Mouse (Mus musculus) limb, embryonic 14.5 days (tissue): ENCODE data around the gene Napa. TPM values are rescaled to one million over a fixed set of nuclear protein-coding genes. Genes with fewer than 3 reads are reported as not detected.

ENCODE experiments used
- ATAC-seq: fragments of 200-750 bp; cut with Nextera tagmentation; 2 replicates; pipeline ENCODE4 v1.8.0; 2017; ENCODE audit warnings: low read depth, moderate number of reproducible peaks, moderate TSS enrichment; ENCODE audit not compliant: low FRiP score
- DNase-seq: peaks from one replicate; pipeline ENCODE4 v3.0.0-alpha.2; 2015; ENCODE audit warnings: low spot score
- H3K27ac ChIP-seq: fragments of 300-500 bp; sonication (generic); replicated peaks from 2 replicates; pipeline ENCODE4 v1.5.1; 2014; ENCODE audit warnings: low read depth, mild to moderate bottlenecking, low read length, moderate library complexity, mixed read lengths
- H3K27me3 ChIP-seq: fragments of 300-500 bp; sonication (generic); 2 replicates; pipeline ENCODE4 v1.6.1; 2014; ENCODE audit warnings: low read length, mixed read lengths; ENCODE audit not compliant: control insufficient read depth, insufficient read depth
- H3K36me3 ChIP-seq: fragments of 300-500 bp; sonication (generic); 2 replicates; pipeline ENCODE4 v1.6.1; 2014; ENCODE audit warnings: mild to moderate bottlenecking, low read length, moderate library complexity, mixed read lengths; ENCODE audit not compliant: control insufficient read depth, insufficient read depth
- H3K4me1 ChIP-seq: fragments of 300-500 bp; sonication (generic); 2 replicates; pipeline ENCODE4 v1.6.1; 2014; ENCODE audit warnings: antibody characterized with exemption, low read length, mixed read lengths; ENCODE audit not compliant: control insufficient read depth, insufficient read depth
- H3K4me2 ChIP-seq: fragments of 300-500 bp; sonication (generic); replicated peaks from 2 replicates; pipeline ENCODE4 v1.6.1; 2014; ENCODE audit warnings: low read depth, mild to moderate bottlenecking, low read length, moderate library complexity; ENCODE audit not compliant: severe bottlenecking
- H3K4me3 ChIP-seq: fragments of 300-500 bp; sonication (generic); replicated peaks from 2 replicates; pipeline ENCODE4 v1.5.1; 2014; ENCODE audit warnings: low read length
- H3K9ac ChIP-seq: fragments of 300-500 bp; sonication (generic); 2 replicates; pipeline ENCODE4 v1.6.1; 2014; ENCODE audit warnings: mild to moderate bottlenecking, low read depth, low read length, moderate library complexity; ENCODE audit not compliant: severe bottlenecking
- H3K9me3 ChIP-seq: fragments of 300-500 bp; sonication (generic); 2 replicates; pipeline ENCODE4 v1.6.1; 2016; ENCODE audit warnings: low read length; ENCODE audit not compliant: control insufficient read depth
- POLR2A ChIP-seq: fragments of 200-500 bp; IDR thresholded peaks from 2 replicates; pipeline ENCODE4 v1.8.0; 2012; ENCODE audit warnings: inconsistent platforms, mild to moderate bottlenecking, moderate library complexity, borderline replicate concordance; ENCODE audit not compliant: insufficient read depth, insufficient read length; ENCODE audit errors: extremely low read depth
- WGBS: fragments of 180-500 bp; shearing (Covaris S2); extraction: QIAGEN DNeasy Blood & Tissue Kit; methylation state at CpG from one replicate; pipeline ENCODE4 v1.1.7; 2014; 5-methylcytosine and 5-hydroxymethylcytosine counted together
- polyA plus RNA-seq, 2 experiments: library from polyadenylated mRNA; depleted of rRNA in 1 of 2; stranded (reverse) in 1 of 2; unstranded in 1 of 2; fragments of >200 nt; fragmentation: Nextera tagmentation in 1 of 2; extraction: Ambion mirVana in 1 of 2; gene quantifications; 2 replicates each; pipeline versions ENCODE4 v1.2.1 to v1.2.3; 2012 to 2014

Gene Napa
- polyA plus RNA-seq, 2 experiments = 206 to 212 TPM

DNA sequence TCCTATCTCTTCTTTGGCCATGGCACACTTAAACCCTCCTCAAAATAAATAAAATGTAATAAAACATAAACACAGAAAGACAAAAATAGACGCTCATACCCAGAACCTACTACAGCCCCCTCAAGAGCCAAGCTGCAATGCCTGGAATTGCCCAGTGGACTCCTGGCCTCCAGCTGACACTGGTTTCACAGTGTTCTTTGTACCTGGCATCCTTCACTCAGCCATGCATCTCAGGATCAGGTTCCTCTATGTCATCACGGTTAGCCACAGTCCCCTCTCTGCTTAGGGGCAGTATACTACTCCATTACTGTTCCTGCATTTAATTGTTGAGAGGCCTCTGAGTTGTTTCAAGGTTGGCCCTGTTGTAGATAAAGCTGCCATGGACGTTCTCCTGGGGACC, 34.7 kb downstream of the Napa start:
- H3K4me3 ChIP-seq = no peak overlapping the region
- H3K9me3 ChIP-seq = no peaks in the 10 kb centered on the region
- WGBS = 79% methylated on average over 3 of the region's 3 CpGs
- no peak overlapping the region for H3K27ac ChIP-seq
- H3K27me3 ChIP-seq = no peaks in the 10 kb centered on the region; the same call in 1 of the 2 replicates
- TF ChIP-seq POLR2A = no peak
- DNase-seq (no peak), ATAC-seq (no peak)
- H3K36me3 ChIP-seq = 0 out of 2 replicates have a peak, but pooled peaks cover 5% of the 10 kb centered on the region
- H3K4me2 ChIP-seq = no peak overlapping the region
- H3K9ac ChIP-seq = no peak overlapping the region
- peaks cover 12% of the 10 kb centered on the region for H3K4me1 ChIP-seq

DNA sequence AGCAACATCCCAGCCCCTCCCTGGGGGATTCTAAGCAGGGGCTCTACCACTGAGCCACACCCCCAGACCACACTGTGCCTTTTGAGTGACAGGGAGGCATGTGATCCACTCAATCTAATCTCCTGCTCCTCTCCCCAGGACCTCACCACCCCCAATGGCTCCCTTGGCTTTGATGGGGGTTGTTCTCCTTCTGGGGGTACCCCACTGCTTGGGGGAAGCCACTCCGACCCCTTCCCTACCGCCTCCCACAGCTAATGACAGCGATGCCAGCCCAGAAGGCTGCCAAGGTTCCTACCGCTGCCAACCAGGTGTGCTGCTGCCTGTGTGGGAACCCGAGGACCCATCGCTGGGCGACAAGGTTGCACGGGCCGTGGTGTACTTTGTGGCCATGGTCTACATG, 35.4 kb downstream of the Napa start:
- H3K4me1 ChIP-seq = peaks cover 12% of the 10 kb centered on the region
- H3K27me3 ChIP-seq = no peaks in the 10 kb centered on the region; the same call in 1 of the 2 replicates
- H3K27ac ChIP-seq = no peak overlapping the region
- ATAC-seq (no peak), DNase-seq (no peak)
- H3K4me3 ChIP-seq = no peak overlapping the region
- 91% methylated on average over 9 of the region's 9 CpGs for WGBS
- 0 out of 2 replicates have a peak, but pooled peaks cover 5% of the 10 kb centered on the region for H3K36me3 ChIP-seq
- no peak for TF ChIP-seq POLR2A
- H3K4me2 ChIP-seq = no peak overlapping the region
- no peak overlapping the region for H3K9ac ChIP-seq
- H3K9me3 ChIP-seq = no peaks in the 10 kb centered on the region

DNA sequence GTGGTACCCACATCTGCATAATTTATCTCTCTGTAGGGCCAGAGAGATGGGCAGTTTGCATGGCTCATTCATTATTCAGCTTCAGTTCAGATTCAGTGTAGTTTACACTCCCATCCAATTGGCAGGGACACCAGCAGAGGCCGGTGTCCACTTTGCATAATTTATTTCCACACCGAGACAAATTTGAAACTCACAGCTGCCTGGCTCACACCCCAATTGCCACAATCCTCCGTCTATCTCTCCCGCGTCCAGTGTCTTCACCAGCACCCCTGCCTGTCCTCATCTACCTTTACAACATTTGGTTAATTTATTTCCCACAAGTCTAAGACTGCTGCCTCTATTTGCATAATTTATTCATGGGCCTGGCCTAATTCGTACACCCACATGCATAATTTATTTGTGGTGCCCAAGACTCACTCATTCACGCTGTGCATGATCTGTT, 36.7 kb downstream of the Napa start:
- H3K9ac ChIP-seq = no peak overlapping the region
- H3K4me2 ChIP-seq = no peak overlapping the region
- no peaks in the 10 kb centered on the region for H3K9me3 ChIP-seq
- H3K4me3 ChIP-seq = no peak overlapping the region
- 64% methylated on average over 7 of the region's 7 CpGs for WGBS
- no peak overlapping the region for H3K27ac ChIP-seq
- no peak for TF ChIP-seq POLR2A
- 0 out of 2 replicates have a peak, but pooled peaks cover 5% of the 10 kb centered on the region for H3K36me3 ChIP-seq
- ATAC-seq (no peak), DNase-seq (no peak)
- H3K27me3 ChIP-seq = no peaks in the 10 kb centered on the region; the same call in 1 of the 2 replicates
- H3K4me1 ChIP-seq = peaks cover 9% of the 10 kb centered on the region

DNA sequence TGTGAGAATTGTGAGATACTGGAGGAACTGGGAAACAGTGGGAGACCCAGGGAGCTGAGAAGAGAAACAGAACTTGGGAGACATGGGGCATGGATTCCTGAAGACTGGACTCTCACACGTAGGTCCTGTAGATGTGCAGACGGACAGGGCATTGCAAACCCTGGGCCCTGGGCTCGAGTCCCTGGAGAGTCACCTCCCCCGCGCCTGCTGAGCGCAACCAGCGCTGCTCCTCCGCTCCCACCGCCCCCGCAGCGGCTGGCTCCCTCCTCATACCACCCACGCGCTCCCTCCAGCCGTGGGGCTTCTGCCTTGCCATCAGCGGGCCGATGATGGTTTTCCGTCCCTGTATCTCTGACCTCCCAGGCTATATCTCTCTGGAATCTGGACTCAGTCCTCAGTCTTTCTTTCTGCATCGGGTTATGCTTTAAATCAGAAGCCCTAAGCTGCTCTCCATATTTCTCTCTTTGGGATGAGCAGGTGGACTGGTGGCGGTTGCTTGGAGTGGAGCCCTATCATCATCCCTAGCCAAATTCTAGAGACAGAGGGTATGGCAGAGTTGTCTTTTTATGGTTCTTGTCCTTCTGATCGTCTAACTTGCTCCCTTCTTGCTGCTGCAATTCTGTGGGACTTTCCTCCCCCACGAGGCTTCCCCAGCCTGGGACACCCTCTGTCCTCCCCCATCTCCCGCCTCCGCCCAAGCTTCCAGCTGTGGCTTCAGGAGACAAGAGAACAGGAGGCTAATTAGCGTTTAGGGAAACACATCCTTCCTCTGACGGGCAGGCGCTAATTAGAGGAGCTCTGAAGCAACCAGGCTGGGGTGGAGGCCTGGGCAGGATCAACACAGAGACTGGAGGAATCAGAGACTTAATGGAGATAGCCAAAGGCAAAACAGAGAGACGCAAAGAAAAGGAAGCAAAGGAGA, 48.5 kb downstream of the Napa start:
- ATAC-seq = no peak
- no peak for TF ChIP-seq POLR2A
- no peak overlapping the region for H3K27ac ChIP-seq
- no peak overlapping the region for H3K4me2 ChIP-seq
- H3K4me3 ChIP-seq = no peak overlapping the region
- 33% methylated on average over 25 of the region's 27 CpGs for WGBS
- H3K9me3 ChIP-seq = no peaks in the 10 kb centered on the region
- no peak for DNase-seq
- no peak overlapping the region for H3K9ac ChIP-seq
- no peaks in the 10 kb centered on the region for H3K27me3 ChIP-seq
- no peaks in the 10 kb centered on the region for H3K4me1 ChIP-seq
- peaks cover 3% of the 10 kb centered on the region; the same call in 1 of the 2 replicates for H3K36me3 ChIP-seq

DNA sequence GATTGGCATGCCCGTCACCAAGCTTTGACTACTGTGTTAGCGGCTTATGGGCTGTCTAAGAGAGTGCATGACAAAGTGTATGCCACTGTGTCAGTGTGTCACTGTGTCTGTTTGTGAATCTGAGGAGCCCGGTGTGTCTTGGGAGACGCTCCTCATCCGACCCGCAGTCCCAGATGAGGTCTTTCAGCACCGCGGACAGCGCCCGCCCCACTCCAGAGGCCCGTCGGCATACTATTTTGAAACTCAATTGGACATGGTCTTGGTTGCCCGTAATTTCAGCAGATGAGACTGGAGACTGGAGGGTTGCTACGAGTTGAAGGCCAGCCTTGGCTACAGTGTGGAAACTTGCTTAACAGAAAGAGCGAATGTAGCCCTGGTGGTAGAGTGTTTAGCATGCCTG, 49.4 kb downstream of the Napa start:
- peaks cover 3% of the 10 kb centered on the region; the same call in 1 of the 2 replicates for H3K36me3 ChIP-seq
- WGBS = 13% methylated on average over 15 of the region's 15 CpGs
- no peaks in the 10 kb centered on the region for H3K4me1 ChIP-seq
- no peak for TF ChIP-seq POLR2A
- H3K27ac ChIP-seq = no peak overlapping the region
- H3K9ac ChIP-seq = no peak overlapping the region
- H3K4me2 ChIP-seq = no peak overlapping the region
- peak; percentile 46 for DNase-seq
- no peaks in the 10 kb centered on the region for H3K27me3 ChIP-seq
- no peak overlapping the region for H3K4me3 ChIP-seq
- no peak for ATAC-seq
- H3K9me3 ChIP-seq = no peaks in the 10 kb centered on the region
